Mouse (Mus musculus) right cerebral cortex, postnatal 14 days (tissue): ENCODE results near the gene Fbxo24.
"Not testable (repeated sequence)": the region's sequence is repeated elsewhere in the genome, so short reads cannot be mapped to it uniquely, and the experiment has no call there.

ENCODE experiments used
- DNase-seq: peaks from one replicate; pipeline ENCODE4 v3.0.0; 2022

Fbxo24 gene

GRCm38 (mm10) chr5:137641054-137641453, 12.3 kb upstream of the Fbxo24 start, which contains the start of gene Sap25:
Gene Sap25, plus strand, starts transcription at chr5:137641334.
- DNase-seq: peak; percentile 40

GRCm38 (mm10) chr5:137639472-137639871, 10.7 kb upstream of the Fbxo24 start:
- DNase-seq: no peak

GRCm38 (mm10) chr5:137633397-137634084, 4.7 kb upstream of the Fbxo24 start:
- no peak for DNase-seq

GRCm38 (mm10) chr5:137631591-137631990, 2.8 kb upstream of the Fbxo24 start:
- no peak for DNase-seq

- DNase-seq: no peak
Observed at GRCm38 (mm10) chr5:137631171-137631570, 2.4 kb upstream of the Fbxo24 start.

- no peak for DNase-seq
Observed at GRCm38 (mm10) chr5:137630602-137631001, 1.8 kb upstream of the Fbxo24 start.

- no peak for DNase-seq
Observed at GRCm38 (mm10) chr5:137629906-137630545, 1.2 kb upstream of the Fbxo24 start.

- DNase-seq: peak; percentile 49
Observed at GRCm38 (mm10) chr5:137629306-137629721, 512 bp upstream of the Fbxo24 start.

- DNase-seq: no peak
Observed at GRCm38 (mm10) chr5:137627991-137628390, 811 bp downstream of the Fbxo24 start.

- no peak for DNase-seq
Observed at GRCm38 (mm10) chr5:137623937-137624530, 4.8 kb downstream of the Fbxo24 start.

- DNase-seq: no peak
Observed at GRCm38 (mm10) chr5:137615347-137615746, 13.5 kb downstream of the Fbxo24 start.

GRCm38 (mm10) chr5:137614921-137615320, 13.9 kb downstream of the Fbxo24 start:
- not testable (repeated sequence) for DNase-seq

GRCm38 (mm10) chr5:137613550-137613949, 15.3 kb downstream of the Fbxo24 start, which contains the start of gene Pcolce:
Gene Pcolce, minus strand, starts transcription at chr5:137613784.
- no peak for DNase-seq

GRCm38 (mm10) chr5:137613076-137613475, 15.7 kb downstream of the Fbxo24 start:
- no peak for DNase-seq

GRCm38 (mm10) chr5:137611245-137611602, 17.6 kb downstream of the Fbxo24 start:
- no peak for DNase-seq

- DNase-seq: no peak
Observed at GRCm38 (mm10) chr5:137610548-137611244, 18.1 kb downstream of the Fbxo24 start.

- no peak for DNase-seq
Observed at GRCm38 (mm10) chr5:137610056-137610455, 18.7 kb downstream of the Fbxo24 start.

- DNase-seq: no peak
Observed at GRCm38 (mm10) chr5:137609292-137609691, 19.5 kb downstream of the Fbxo24 start.

- no peak for DNase-seq
Observed at GRCm38 (mm10) chr5:137608654-137609190, 20.1 kb downstream of the Fbxo24 start.

- no peak for DNase-seq
Observed at GRCm38 (mm10) chr5:137607860-137608653, 20.7 kb downstream of the Fbxo24 start.

- DNase-seq: no peak
Observed at GRCm38 (mm10) chr5:137601365-137601729, 27.5 kb downstream of the Fbxo24 start.

- peak; percentile 94 for DNase-seq
Observed at GRCm38 (mm10) chr5:137600619-137601364, 28.0 kb downstream of the Fbxo24 start, which contains the start of gene Mospd3. Gene Mospd3, minus strand, starts transcription at chr5:137601058.
